Mouse (Mus musculus) hindbrain, postnatal 0 days (tissue): ENCODE data around the gene Plin5. TPM values are rescaled to one million over a fixed set of nuclear protein-coding genes. Genes with fewer than 3 reads are reported as not detected.

Source experiments
- ATAC-seq: fragments of 200-750 bp; cut with Nextera tagmentation; 2 replicates; pipeline ENCODE4 v1.8.0; 2017; ENCODE audit warnings: mild to moderate bottlenecking, moderate TSS enrichment, moderate library complexity
- DNase-seq: peaks from one replicate; pipeline ENCODE4 v3.0.0-alpha.2; 2015; ENCODE audit warnings: low spot score
- H3K27ac ChIP-seq: fragments of 300-500 bp; sonication (generic); 2 replicates; pipeline ENCODE4 v1.5.1; 2014; ENCODE audit warnings: mild to moderate bottlenecking
- H3K27me3 ChIP-seq: fragments of 300-500 bp; sonication (generic); 2 replicates; pipeline ENCODE4 v1.6.1; 2014; ENCODE audit warnings: low read length, mixed read lengths; ENCODE audit not compliant: insufficient read depth
- H3K36me3 ChIP-seq: fragments of 300-500 bp; sonication (generic); 2 replicates; pipeline ENCODE4 v1.6.1; 2014; ENCODE audit warnings: low read length, mixed read lengths; ENCODE audit not compliant: insufficient read depth
- H3K4me1 ChIP-seq: fragments of 300-500 bp; sonication (generic); 2 replicates; pipeline ENCODE4 v1.6.1; 2014; ENCODE audit warnings: antibody characterized with exemption, low read length, mixed read lengths; ENCODE audit not compliant: insufficient read depth
- H3K4me2 ChIP-seq: fragments of 300-500 bp; sonication (generic); 2 replicates; pipeline ENCODE4 v1.6.1; 2014; ENCODE audit warnings: low read depth, mild to moderate bottlenecking, low read length, moderate library complexity, mixed read lengths
- H3K4me3 ChIP-seq: fragments of 300-500 bp; sonication (generic); 2 replicates; pipeline ENCODE4 v1.5.1; 2014; ENCODE audit warnings: low read length
- H3K9ac ChIP-seq: fragments of 300-500 bp; sonication (generic); replicated peaks from 2 replicates; pipeline ENCODE4 v1.6.1; 2014; ENCODE audit warnings: mild to moderate bottlenecking, low read length, moderate library complexity, mixed read lengths
- H3K9me3 ChIP-seq: fragments of 300-500 bp; sonication (generic); 2 replicates; pipeline ENCODE4 v1.6.1; 2016; ENCODE audit warnings: low read length, mixed read lengths
- CTCF ChIP-seq: IDR thresholded peaks from 2 replicates; pipeline ENCODE4 v1.5.1; 2016; ENCODE audit warnings: antibody characterized with exemption, control low read depth, low read depth
- WGBS: fragments of 180-500 bp; shearing (Covaris S2); extraction: QIAGEN DNeasy Blood & Tissue Kit; methylation state at CpG from one replicate; pipeline ENCODE4 v1.1.7; 2014; 5-methylcytosine and 5-hydroxymethylcytosine counted together
- polyA plus RNA-seq: library from polyadenylated mRNA; unstranded; fragments of >200 nt; fragmentation: Nextera tagmentation; extraction: Ambion mirVana; gene quantifications from 2 replicates; pipeline ENCODE4 v1.2.1, GENCODE M21; 2015
- total RNA-seq: library from RNA; depleted of rRNA; stranded (reverse); fragments of >200 nt; gene quantifications from 2 replicates; pipeline ENCODE4 v1.2.3, GENCODE M21; 2014

The Plin5 gene
- total and polyA plus RNA-seq, 2 experiments from 2014 or later, result 3.3 to 4.4 TPM

DNA sequence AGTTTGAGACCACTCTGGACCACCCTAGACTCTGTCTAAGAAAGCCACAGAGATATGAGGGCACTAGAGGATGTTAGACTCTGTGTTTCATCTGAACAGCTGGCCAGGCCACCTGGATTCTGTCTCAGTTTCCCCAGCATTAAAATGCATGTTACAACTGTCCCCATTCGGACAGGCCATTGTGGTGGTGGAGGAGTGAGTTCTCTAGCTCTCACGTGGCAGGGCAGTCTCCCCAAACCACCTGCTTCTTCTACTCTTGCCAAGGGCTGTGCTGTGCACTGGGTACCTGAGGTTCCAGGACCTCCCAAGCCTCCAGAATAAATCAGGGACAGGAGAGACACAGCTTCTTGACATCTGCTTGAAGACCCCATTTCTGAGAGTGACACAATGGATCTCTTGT lies 32.5 kb upstream of the Plin5 start:
- Histone ChIP-seq H3K9me3 (no peaks in the 10 kb centered on the region), H3K27me3 (no peaks in the 10 kb centered on the region), H3K4me1 (peaks cover 7% of the 10 kb centered on the region; the same call in 1 of the 2 replicates), H3K27ac (no peak overlapping the region), H3K9ac (no peak overlapping the region), H3K4me2 (no peak overlapping the region), H3K36me3 (no peaks in the 10 kb centered on the region), H3K4me3 (no peak overlapping the region)
- TF ChIP-seq CTCF, result no peak
- no peak for ATAC-seq
- DNase-seq, result no peak
- WGBS, result 59% methylated on average over 2 of the region's 2 CpGs

DNA sequence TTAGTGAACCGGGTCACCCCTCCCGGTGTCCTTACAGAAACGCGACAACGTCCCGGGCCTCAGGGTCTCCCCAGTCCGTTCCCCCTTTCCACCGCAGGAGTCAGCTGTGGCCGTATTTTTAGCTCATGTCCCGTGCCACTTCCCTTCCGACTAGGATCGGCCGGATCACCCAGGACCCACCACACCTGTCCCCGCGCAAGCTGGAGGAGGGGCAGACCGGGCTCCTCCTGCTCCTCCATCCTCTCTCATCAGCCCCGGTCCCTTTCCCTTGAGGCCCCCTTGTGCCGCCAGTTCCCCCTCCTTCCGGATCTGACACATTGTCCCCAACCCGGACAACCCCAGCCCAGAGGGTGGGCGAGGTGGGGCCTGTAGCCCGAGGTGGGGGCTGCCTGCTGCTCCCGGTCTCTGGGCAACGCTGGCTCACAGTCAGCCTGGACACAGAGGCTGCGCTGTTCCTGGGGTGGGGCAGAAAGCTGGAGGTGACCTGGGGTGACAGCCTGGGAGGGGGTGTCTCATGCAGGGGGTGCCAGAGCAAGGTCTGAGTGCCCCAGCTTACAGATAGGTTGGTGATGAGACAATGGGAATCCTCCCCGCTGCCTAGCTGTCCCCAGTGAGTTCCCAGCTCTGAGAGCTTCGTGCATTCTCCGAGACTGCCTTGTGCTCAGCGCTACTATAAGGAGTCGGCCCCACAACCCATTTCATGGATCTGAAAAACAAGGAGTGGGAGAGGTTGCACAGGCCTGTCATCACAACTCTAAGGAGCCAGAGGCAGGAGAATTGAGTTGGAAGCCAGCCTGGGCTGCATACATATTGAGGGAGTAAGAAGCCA lies 31.6 kb upstream of the Plin5 start:
- under 1% methylated on average over 28 of the region's 30 CpGs for WGBS

DNA sequence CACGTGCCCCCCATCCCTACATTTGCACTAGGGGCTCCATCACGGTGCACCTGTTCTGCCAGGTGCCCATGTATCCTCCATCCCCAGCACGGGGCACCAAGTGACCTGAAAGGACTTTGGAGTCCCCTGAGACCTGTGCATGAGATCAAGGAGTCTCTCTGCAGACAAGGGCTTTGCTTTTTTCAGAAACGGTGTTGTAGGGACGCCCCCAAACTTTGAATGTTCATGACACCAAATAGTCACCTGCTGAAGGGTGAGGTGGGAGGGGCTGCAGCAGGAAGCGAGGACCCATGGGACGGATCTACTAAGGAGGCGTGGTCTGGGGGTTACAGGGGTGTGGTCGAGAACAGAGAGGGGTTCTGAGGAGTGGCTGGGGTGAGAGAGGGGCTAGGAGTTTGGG lies 30.9 kb upstream of the Plin5 start:
- no peak overlapping the region for H3K27ac ChIP-seq
- WGBS, result 18% methylated on average over 9 of the region's 9 CpGs
- peak overlapping the region; percentile 53; the same call in 1 of the 2 replicates for H3K9ac ChIP-seq
- H3K4me3 ChIP-seq, result no peak overlapping the region; the same call in 1 of the 2 replicates
- H3K27me3 ChIP-seq, result no peaks in the 10 kb centered on the region
- H3K9me3 ChIP-seq, result no peaks in the 10 kb centered on the region
- TF ChIP-seq CTCF, result no peak
- no peak for DNase-seq
- H3K4me1 ChIP-seq, result peaks cover 7% of the 10 kb centered on the region; the same call in 1 of the 2 replicates
- no peaks in the 10 kb centered on the region for H3K36me3 ChIP-seq
- no peak for ATAC-seq
- H3K4me2 ChIP-seq, result peak overlapping the region; percentile 73

More for the DNA sequence above, 31.6 kb upstream of the Plin5 start:
- DNase-seq, result peak; percentile 48
- Histone ChIP-seq H3K27me3 (no peaks in the 10 kb centered on the region), H3K4me2 (peak overlapping the region; percentile 73), H3K9me3 (no peaks in the 10 kb centered on the region), H3K27ac (no peak overlapping the region), H3K36me3 (no peaks in the 10 kb centered on the region), H3K9ac (peak overlapping the region; percentile 53), H3K4me3 (peak overlapping the region; percentile 37), H3K4me1 (peaks cover 7% of the 10 kb centered on the region; the same call in 1 of the 2 replicates)
- peak; percentile 52; the same call in 1 of the 2 replicates for ATAC-seq
- no peak for TF ChIP-seq CTCF

DNA sequence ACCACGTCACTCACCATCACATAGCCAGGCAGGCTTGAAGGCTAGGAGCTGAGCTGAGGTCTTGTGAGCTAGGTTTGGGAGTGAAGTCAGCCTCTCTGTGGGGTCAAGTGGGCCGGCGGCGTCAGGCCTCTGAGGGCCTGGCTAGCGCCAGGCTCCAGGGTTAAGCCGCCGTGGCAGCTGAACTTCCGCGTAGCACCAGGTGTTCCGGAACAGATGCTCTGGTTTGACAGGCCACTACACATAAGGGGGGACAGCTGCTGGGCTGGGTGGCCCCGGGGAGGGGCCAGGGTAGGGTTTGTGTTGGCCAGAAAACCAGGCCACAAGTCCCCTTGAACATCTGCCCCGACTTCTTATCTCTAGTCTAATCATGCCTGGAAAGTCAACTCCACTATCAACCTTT lies 30.0 kb upstream of the Plin5 start:
- ATAC-seq (no peak), DNase-seq (no peak)
- H3K36me3 ChIP-seq, result no peaks in the 10 kb centered on the region
- no peak overlapping the region for H3K9ac ChIP-seq
- 56% methylated on average over 12 of the region's 12 CpGs for WGBS
- H3K9me3 ChIP-seq, result no peaks in the 10 kb centered on the region
- no peak overlapping the region for H3K27ac ChIP-seq
- H3K4me2 ChIP-seq, result no peak overlapping the region
- H3K4me3 ChIP-seq, result no peak overlapping the region
- peaks cover 7% of the 10 kb centered on the region; the same call in 1 of the 2 replicates for H3K4me1 ChIP-seq
- H3K27me3 ChIP-seq, result no peaks in the 10 kb centered on the region
- no peak for TF ChIP-seq CTCF

DNA sequence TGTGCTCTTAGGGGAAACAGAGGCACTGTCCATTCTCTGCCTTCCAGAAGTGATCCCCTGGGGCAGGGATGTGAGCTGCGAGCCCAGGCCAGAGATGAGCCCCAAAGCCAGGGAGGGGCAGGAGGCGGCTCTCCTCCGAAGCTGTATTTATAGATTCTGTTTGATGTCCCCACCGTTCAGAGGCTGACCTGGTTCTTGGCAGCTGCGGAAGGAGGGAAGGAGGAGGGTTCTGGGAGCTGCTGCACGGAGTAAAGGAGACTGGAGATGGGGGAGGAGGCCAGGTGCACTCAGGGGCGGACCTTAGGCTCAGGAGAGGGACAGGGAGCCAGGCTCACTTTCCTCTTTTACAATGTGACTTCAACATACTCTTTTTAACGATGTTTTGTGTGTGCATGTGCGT lies 28.7 kb upstream of the Plin5 start:
- 22% methylated on average over 9 of the region's 9 CpGs for WGBS
- Histone ChIP-seq H3K27me3 (no peaks in the 10 kb centered on the region), H3K9me3 (no peaks in the 10 kb centered on the region), H3K4me1 (peaks cover 17% of the 10 kb centered on the region; the same call in 1 of the 2 replicates), H3K4me3 (no peak overlapping the region), H3K27ac (no peak overlapping the region), H3K36me3 (no peaks in the 10 kb centered on the region), H3K4me2 (no peak overlapping the region), H3K9ac (no peak overlapping the region)
- DNase-seq, result no peak
- TF ChIP-seq CTCF, result no peak
- no peak for ATAC-seq

DNA sequence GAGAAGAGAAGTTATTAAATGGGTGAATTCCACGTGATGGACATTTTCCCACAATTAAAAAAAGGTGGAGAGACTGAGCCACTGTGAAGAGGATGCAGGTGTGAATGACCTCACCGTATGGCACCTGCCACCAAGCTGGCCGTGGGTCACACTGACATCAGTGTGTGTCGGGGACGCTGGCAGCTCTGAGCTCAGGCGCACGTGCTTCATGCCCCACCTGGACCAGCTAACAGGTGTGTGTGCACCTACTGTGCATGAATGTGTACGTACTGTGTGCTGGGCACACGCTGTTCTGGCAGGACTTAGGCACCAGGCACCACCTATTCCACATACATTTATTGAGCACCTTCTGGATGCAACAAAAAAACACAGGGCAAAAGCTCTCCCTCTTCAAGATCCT lies 27.1 kb upstream of the Plin5 start:
- no peak for DNase-seq
- Histone ChIP-seq H3K36me3 (no peaks in the 10 kb centered on the region), H3K9me3 (no peaks in the 10 kb centered on the region), H3K27ac (no peak overlapping the region), H3K27me3 (no peaks in the 10 kb centered on the region), H3K4me2 (no peak overlapping the region), H3K4me3 (no peak overlapping the region), H3K4me1 (peaks cover 17% of the 10 kb centered on the region; the same call in 1 of the 2 replicates), H3K9ac (no peak overlapping the region)
- TF ChIP-seq CTCF, result no peak
- WGBS, result 75% methylated on average over 9 of the region's 9 CpGs
- ATAC-seq, result no peak
